Mouse (Mus musculus): ENCODE data around the gene Sftpa1. TPM values are rescaled to one million over a fixed set of nuclear protein-coding genes. Genes with fewer than 3 reads are reported as not detected.

Sftpa1 gene
- polyA plus RNA-seq, 1 experiment from 2014 or later, result not detected

DNA sequence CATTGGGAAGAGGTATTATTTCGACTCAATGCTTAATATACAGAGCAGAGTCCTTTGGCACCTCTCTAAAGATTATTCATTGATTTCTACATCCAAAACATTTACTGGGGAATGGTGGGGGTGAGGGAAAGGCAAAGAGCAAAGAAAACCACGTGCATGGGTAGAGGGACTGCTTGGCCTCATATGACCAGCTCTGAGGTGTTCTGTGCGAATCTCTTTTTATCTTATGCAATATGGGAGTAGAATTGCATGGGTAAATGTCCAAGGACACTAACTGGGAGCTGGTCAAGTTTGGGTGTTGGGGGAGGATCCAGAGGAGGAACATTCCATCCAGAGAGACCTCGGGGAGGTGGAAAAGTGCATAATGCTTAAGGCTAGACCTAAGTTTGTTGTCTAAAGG is 18.6 kb upstream of the Sftpa1 start:
- Histone ChIP-seq H3K4me3 (ENCODE audit: low read depth, low read length) (no peak overlapping the region), H3K9me3 (ENCODE audit: control insufficient read depth, low read length) (no peaks in the 10 kb centered on the region), H3K4me2 (replicated peaks; ENCODE audit: low read depth) (no peak overlapping the region), H3K27me3 (ENCODE audit: control insufficient read depth, insufficient read depth, low read length) (no peaks in the 10 kb centered on the region), H3K36me3 (ENCODE audit: control insufficient read depth, insufficient read depth, low read length) (no peaks in the 10 kb centered on the region), H3K4me1 (replicated peaks; ENCODE audit: control insufficient read depth, insufficient read depth) (no peaks in the 10 kb centered on the region), H3K27ac (replicated peaks) (no peak overlapping the region), H3K9ac (ENCODE audit: low read length) (no peak overlapping the region)
- no peak for ATAC-seq (ENCODE audit: low FRiP score, low TSS enrichment)
- 74% methylated on average over 4 of the region's 4 CpGs for WGBS
- TF ChIP-seq CTCF (IDR thresholded peaks at IDR 0.05; ENCODE audit: low read depth) (no peak), EP300 (optimal IDR thresholded peaks at IDR 0.05) (no peak)
- no peak for DNase-seq (ENCODE audit: low spot score)

DNA sequence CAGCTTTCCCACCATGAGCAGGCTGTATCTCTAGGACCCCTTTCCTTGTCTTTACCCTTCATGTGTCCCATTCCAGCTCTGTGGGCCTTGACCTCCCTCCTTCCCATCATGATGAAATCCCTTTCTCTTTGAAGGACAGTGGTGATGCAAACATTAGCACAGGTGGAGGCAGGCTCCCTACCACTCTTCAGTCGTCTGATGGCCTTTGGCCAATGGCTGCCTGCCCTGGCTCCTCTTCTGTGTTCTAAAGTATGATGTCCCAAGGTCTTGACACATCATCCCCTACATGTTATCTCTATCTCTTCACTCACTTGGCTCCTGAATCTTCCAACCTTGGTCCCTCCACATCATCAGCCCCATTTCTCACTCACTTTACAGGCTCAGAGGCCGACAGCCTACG is 15.3 kb upstream of the Sftpa1 start:
- Histone ChIP-seq H3K27ac (replicated peaks) (no peak overlapping the region), H3K36me3 (ENCODE audit: control insufficient read depth, insufficient read depth, low read length) (no peaks in the 10 kb centered on the region), H3K4me2 (replicated peaks; ENCODE audit: low read depth) (no peak overlapping the region), H3K9me3 (ENCODE audit: control insufficient read depth, low read length) (no peaks in the 10 kb centered on the region), H3K4me1 (replicated peaks; ENCODE audit: control insufficient read depth, insufficient read depth) (no peaks in the 10 kb centered on the region), H3K27me3 (ENCODE audit: control insufficient read depth, insufficient read depth, low read length) (no peaks in the 10 kb centered on the region), H3K9ac (ENCODE audit: low read length) (no peak overlapping the region), H3K4me3 (ENCODE audit: low read depth, low read length) (no peak overlapping the region)
- TF ChIP-seq CTCF (IDR thresholded peaks at IDR 0.05; ENCODE audit: low read depth) (no peak), EP300 (optimal IDR thresholded peaks at IDR 0.05) (no peak)
- ATAC-seq (ENCODE audit: low FRiP score, low TSS enrichment), result no peak
- DNase-seq (ENCODE audit: low spot score), result no peak
- 79% methylated on average over 3 of the region's 3 CpGs for WGBS

GRCm38 (mm10) chr14:41124683-41125082 is 6.9 kb upstream of the Sftpa1 start:
- H3K4me1 ChIP-seq (replicated peaks; ENCODE audit: control insufficient read depth, insufficient read depth), result no peaks in the 10 kb centered on the region
- H3K9ac ChIP-seq (ENCODE audit: low read length), result no peak overlapping the region
- no peaks in the 10 kb centered on the region for H3K27me3 ChIP-seq (ENCODE audit: control insufficient read depth, insufficient read depth, low read length)
- no peak overlapping the region for H3K4me3 ChIP-seq (ENCODE audit: low read depth, low read length)
- ATAC-seq (ENCODE audit: low FRiP score, low TSS enrichment), result no peak
- 83% methylated on average over 5 of the region's 5 CpGs for WGBS
- no peak overlapping the region for H3K27ac ChIP-seq (replicated peaks)
- no peak for DNase-seq (ENCODE audit: low spot score)
- no peak overlapping the region for H3K4me2 ChIP-seq (replicated peaks; ENCODE audit: low read depth)
- no peaks in the 10 kb centered on the region for H3K9me3 ChIP-seq (ENCODE audit: control insufficient read depth, low read length)
- no peaks in the 10 kb centered on the region for H3K36me3 ChIP-seq (ENCODE audit: control insufficient read depth, insufficient read depth, low read length)
- TF ChIP-seq EP300 (optimal IDR thresholded peaks at IDR 0.05) (no peak), CTCF (IDR thresholded peaks at IDR 0.05; ENCODE audit: low read depth) (no peak)

- peak; percentile 24 for DNase-seq (ENCODE audit: low spot score)
- H3K4me3 ChIP-seq (ENCODE audit: low read depth, low read length), result no peak overlapping the region
- H3K4me2 ChIP-seq (replicated peaks; ENCODE audit: low read depth), result no peak overlapping the region
- no peaks in the 10 kb centered on the region for H3K4me1 ChIP-seq (replicated peaks; ENCODE audit: control insufficient read depth, insufficient read depth)
- no peaks in the 10 kb centered on the region for H3K27me3 ChIP-seq (ENCODE audit: control insufficient read depth, insufficient read depth, low read length)
- H3K27ac ChIP-seq (replicated peaks), result no peak overlapping the region
- H3K9ac ChIP-seq (ENCODE audit: low read length), result no peak overlapping the region
- ATAC-seq (ENCODE audit: low FRiP score, low TSS enrichment), result no peak
- no peaks in the 10 kb centered on the region for H3K36me3 ChIP-seq (ENCODE audit: control insufficient read depth, insufficient read depth, low read length)
- no peaks in the 10 kb centered on the region for H3K9me3 ChIP-seq (ENCODE audit: control insufficient read depth, low read length)
- TF ChIP-seq CTCF (IDR thresholded peaks at IDR 0.05; ENCODE audit: low read depth), result peak; percentile 77
- TF ChIP-seq EP300 (optimal IDR thresholded peaks at IDR 0.05), result no peak
- 12% methylated on average over 4 of the region's 4 CpGs for WGBS
Observed at GRCm38 (mm10) chr14:41127997-41128396, 3.6 kb upstream of the Sftpa1 start.

DNA sequence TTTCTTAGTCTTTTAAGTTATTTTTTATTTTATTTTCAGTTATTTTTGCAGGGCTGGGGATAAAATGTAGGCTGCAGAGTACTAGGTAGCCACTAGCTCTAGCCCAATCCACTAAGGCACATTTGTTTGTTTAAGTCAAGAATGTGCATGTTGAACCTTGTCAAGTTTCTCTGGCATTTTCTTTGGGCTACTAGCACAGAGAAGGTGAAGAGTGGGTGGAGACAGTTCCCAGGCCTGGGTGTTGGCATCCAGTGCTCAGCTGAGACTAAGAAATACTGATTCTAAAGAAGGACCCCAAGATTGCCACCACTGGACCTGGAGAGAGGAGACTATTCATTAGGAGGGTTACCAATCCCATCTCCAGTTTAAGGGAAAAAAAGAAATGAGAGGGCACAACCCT is 5.4 kb downstream of the Sftpa1 start:
- ATAC-seq (ENCODE audit: low FRiP score, low TSS enrichment) (no peak), DNase-seq (ENCODE audit: low spot score) (no peak)
- Histone ChIP-seq H3K4me1 (replicated peaks; ENCODE audit: control insufficient read depth, insufficient read depth) (no peaks in the 10 kb centered on the region), H3K27ac (replicated peaks) (no peak overlapping the region), H3K4me3 (ENCODE audit: low read depth, low read length) (no peak overlapping the region), H3K9ac (ENCODE audit: low read length) (no peak overlapping the region), H3K27me3 (ENCODE audit: control insufficient read depth, insufficient read depth, low read length) (no peaks in the 10 kb centered on the region), H3K4me2 (replicated peaks; ENCODE audit: low read depth) (no peak overlapping the region), H3K36me3 (ENCODE audit: control insufficient read depth, insufficient read depth, low read length) (no peaks in the 10 kb centered on the region), H3K9me3 (ENCODE audit: control insufficient read depth, low read length) (no peaks in the 10 kb centered on the region)
- TF ChIP-seq EP300 (optimal IDR thresholded peaks at IDR 0.05) (no peak), CTCF (IDR thresholded peaks at IDR 0.05; ENCODE audit: low read depth) (no peak)

GRCm38 (mm10) chr14:41140686-41141085 is 9.1 kb downstream of the Sftpa1 start:
- no peak overlapping the region for H3K4me2 ChIP-seq (replicated peaks; ENCODE audit: low read depth)
- DNase-seq (ENCODE audit: low spot score) (no peak), ATAC-seq (ENCODE audit: low FRiP score, low TSS enrichment) (no peak)
- H3K4me3 ChIP-seq (ENCODE audit: low read depth, low read length), result no peak overlapping the region
- no peaks in the 10 kb centered on the region for H3K9me3 ChIP-seq (ENCODE audit: control insufficient read depth, low read length)
- no peak overlapping the region for H3K9ac ChIP-seq (ENCODE audit: low read length)
- WGBS, result 89% methylated on average over 1 of the region's 1 CpGs
- H3K36me3 ChIP-seq (ENCODE audit: control insufficient read depth, insufficient read depth, low read length), result no peaks in the 10 kb centered on the region
- no peak overlapping the region for H3K27ac ChIP-seq (replicated peaks)
- H3K4me1 ChIP-seq (replicated peaks; ENCODE audit: control insufficient read depth, insufficient read depth), result no peaks in the 10 kb centered on the region
- TF ChIP-seq CTCF (IDR thresholded peaks at IDR 0.05; ENCODE audit: low read depth), result no peak
- no peak for TF ChIP-seq EP300 (optimal IDR thresholded peaks at IDR 0.05)
- no peaks in the 10 kb centered on the region for H3K27me3 ChIP-seq (ENCODE audit: control insufficient read depth, insufficient read depth, low read length)

All from stomach, postnatal 0 days (tissue).